Comparison of ENCODE assay signal across 13 mouse cellular contexts in the genomic region with DNA sequence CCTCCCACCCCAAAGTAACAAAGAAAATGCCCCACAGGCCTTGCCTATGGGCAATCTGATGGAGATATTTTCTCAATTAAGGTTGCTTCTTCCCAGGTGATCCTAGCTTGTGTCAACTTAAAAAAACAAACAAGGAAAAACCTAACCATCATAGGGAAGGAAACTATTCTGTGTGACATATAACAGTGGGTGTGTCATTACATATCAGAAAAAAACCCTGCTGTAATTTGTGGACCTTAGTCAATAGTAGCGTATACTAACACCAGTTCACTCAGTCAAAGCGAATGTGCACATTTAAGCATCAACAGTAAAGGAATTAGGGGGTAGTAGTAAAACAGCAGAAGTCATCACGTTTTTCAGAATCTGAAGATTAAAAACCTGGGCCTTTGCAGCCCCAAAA.
"Had no signal": no experiment of that assay in that cellular context is flagged by ENCODE, and none has a peak within 500 bp of the region (broad histone marks: within the 10 kb centered on the region; RNA-seq: fewer than 3 reads in every experiment).

No protein-coding gene starts in this region.

- H3K9ac ChIP-seq: limb, embryonic 13.5 days; liver, embryonic 14.5 days; neural tube, embryonic 13.5 days had no signal

- H3K4me1 ChIP-seq: neural tube, embryonic 13.5 days had no signal

- H3K4me3 ChIP-seq: limb, embryonic 13.5 days; midbrain, embryonic 10.5 days; neural tube, embryonic 13.5 days had no signal

- H3K27ac ChIP-seq: limb, embryonic 13.5 days; liver, embryonic 14.5 days; midbrain, embryonic 10.5 days; neural tube, embryonic 13.5 days had no signal

- H3K9me3 ChIP-seq: limb, embryonic 13.5 days; midbrain, embryonic 10.5 days; neural tube, embryonic 13.5 days had no signal

- DNase-seq: kidney, adult 18-20 months; kidney, postnatal 14 days; layer of hippocampus, adult 9-11 months; left cerebral cortex, postnatal 4 days; lung, adult 2 months; lung, postnatal 36 days; midbrain, embryonic 14.5 days; right cerebral cortex, postnatal 14 days; thymus, postnatal 4 days had no signal

- H3K4me2 ChIP-seq: limb, embryonic 13.5 days; neural tube, embryonic 13.5 days had no signal

- H3K27me3 ChIP-seq: limb, embryonic 13.5 days; neural tube, embryonic 13.5 days had no signal
